Mouse (Mus musculus) stomach, embryonic 15.5 days (tissue): Measurements from ENCODE around the gene Dhx8. TPM values are rescaled to one million over a fixed set of nuclear protein-coding genes. Genes with fewer than 3 reads are reported as not detected.
A peak's percentile ranks its signal among the peaks of the same experiment; 100 is the strongest.

Experiments used
- ATAC-seq: fragments of 200-750 bp; cut with Nextera tagmentation; 2 replicates; pipeline ENCODE4 v1.8.0; 2017; ENCODE audit warnings: low read depth, moderate number of reproducible peaks, moderate TSS enrichment; ENCODE audit not compliant: insufficient read depth, low FRiP score
- H3K27ac ChIP-seq: fragments of 300-500 bp; sonication (generic); 2 replicates; pipeline ENCODE4 v1.5.1; 2015; ENCODE audit warnings: mild to moderate bottlenecking, inconsistent platforms
- H3K27me3 ChIP-seq: fragments of 300-500 bp; sonication (generic); replicated peaks from 2 replicates; pipeline ENCODE4 v1.6.1; 2015; ENCODE audit warnings: inconsistent platforms
- H3K36me3 ChIP-seq: fragments of 300-500 bp; sonication (generic); 2 replicates; pipeline ENCODE4 v1.6.1; 2015; ENCODE audit warnings: inconsistent platforms
- H3K4me1 ChIP-seq: fragments of 300-500 bp; sonication (generic); 2 replicates; pipeline ENCODE4 v1.6.1; 2015; ENCODE audit warnings: inconsistent platforms
- H3K4me2 ChIP-seq: fragments of 300-500 bp; sonication (generic); 2 replicates; pipeline ENCODE4 v1.6.1; 2015; ENCODE audit warnings: mild to moderate bottlenecking, inconsistent platforms
- H3K4me3 ChIP-seq: fragments of 300-500 bp; sonication (generic); replicated peaks from 2 replicates; pipeline ENCODE4 v1.5.1; 2015; ENCODE audit warnings: inconsistent platforms
- H3K9ac ChIP-seq: fragments of 300-500 bp; sonication (generic); 2 replicates; pipeline ENCODE4 v1.6.1; 2015; ENCODE audit warnings: inconsistent platforms
- H3K9me3 ChIP-seq: fragments of 300-500 bp; sonication (generic); 2 replicates; pipeline ENCODE4 v1.6.1; 2016; ENCODE audit warnings: inconsistent platforms
- WGBS: fragments of 180-500 bp; shearing (Covaris S2); methylation state at CpG from one replicate; pipeline ENCODE4 v1.1.7; 2015; 5-methylcytosine and 5-hydroxymethylcytosine counted together
- polyA plus RNA-seq: library from polyadenylated mRNA; unstranded; fragments of >200 nt; fragmentation: Nextera tagmentation; extraction: Ambion mirVana; gene quantifications from 2 replicates; pipeline ENCODE4 v1.2.1, GENCODE M21; 2015

Dhx8 gene
- polyA plus RNA-seq, 1 experiment from 2014 or later: 28.1 TPM

DNA sequence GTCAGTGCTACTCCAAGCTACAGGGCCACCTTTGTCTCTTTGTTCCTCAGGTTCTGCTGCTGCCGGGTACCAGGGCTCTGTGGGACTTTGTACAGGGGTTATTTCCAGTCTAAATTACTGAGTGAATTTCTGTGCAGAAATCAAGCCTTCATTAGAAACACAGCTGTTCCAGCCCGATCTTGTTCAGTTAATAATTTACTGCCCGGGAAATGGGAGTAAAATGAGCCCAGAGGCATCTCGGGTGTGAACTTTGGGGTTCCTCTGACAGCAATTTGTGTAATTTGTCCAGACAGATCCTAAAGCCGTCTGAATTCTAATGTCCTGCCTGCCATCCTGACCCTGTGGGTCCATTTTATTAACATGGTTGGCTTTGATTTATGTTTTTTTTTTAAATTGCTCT, 28.6 kb upstream of the Dhx8 start:
- H3K27me3 ChIP-seq: no peaks in the 10 kb centered on the region
- ATAC-seq: no peak
- H3K4me3 ChIP-seq: no peak overlapping the region
- no peak overlapping the region for H3K9ac ChIP-seq
- WGBS: 33% methylated on average over 5 of the region's 5 CpGs
- peaks cover 6% of the 10 kb centered on the region; the same call in 1 of the 2 replicates for H3K4me1 ChIP-seq
- no peak overlapping the region for H3K27ac ChIP-seq
- no peaks in the 10 kb centered on the region for H3K9me3 ChIP-seq
- H3K36me3 ChIP-seq: no peaks in the 10 kb centered on the region
- no peak overlapping the region for H3K4me2 ChIP-seq

GRCm38 (mm10) chr11:101706764-101707448, 25.8 kb upstream of the Dhx8 start:
- Histone ChIP-seq H3K27ac (no peak overlapping the region), H3K9me3 (no peaks in the 10 kb centered on the region), H3K27me3 (no peaks in the 10 kb centered on the region), H3K4me1 (no peaks in the 10 kb centered on the region), H3K4me3 (no peak overlapping the region), H3K9ac (no peak overlapping the region), H3K4me2 (no peak overlapping the region), H3K36me3 (no peaks in the 10 kb centered on the region)
- no peak for ATAC-seq
- 78% methylated on average over 10 of the region's 10 CpGs for WGBS

- no peaks in the 10 kb centered on the region for H3K9me3 ChIP-seq
- H3K9ac ChIP-seq: no peak overlapping the region
- 37% methylated on average over 5 of the region's 5 CpGs for WGBS
- no peak overlapping the region for H3K4me2 ChIP-seq
- H3K4me1 ChIP-seq: no peaks in the 10 kb centered on the region
- no peak overlapping the region for H3K27ac ChIP-seq
- no peaks in the 10 kb centered on the region for H3K27me3 ChIP-seq
- H3K4me3 ChIP-seq: no peak overlapping the region
- no peaks in the 10 kb centered on the region for H3K36me3 ChIP-seq
- no peak for ATAC-seq
These were observed 24.2 kb upstream of the Dhx8 start for GRCm38 (mm10) chr11:101708482-101708881.

DNA sequence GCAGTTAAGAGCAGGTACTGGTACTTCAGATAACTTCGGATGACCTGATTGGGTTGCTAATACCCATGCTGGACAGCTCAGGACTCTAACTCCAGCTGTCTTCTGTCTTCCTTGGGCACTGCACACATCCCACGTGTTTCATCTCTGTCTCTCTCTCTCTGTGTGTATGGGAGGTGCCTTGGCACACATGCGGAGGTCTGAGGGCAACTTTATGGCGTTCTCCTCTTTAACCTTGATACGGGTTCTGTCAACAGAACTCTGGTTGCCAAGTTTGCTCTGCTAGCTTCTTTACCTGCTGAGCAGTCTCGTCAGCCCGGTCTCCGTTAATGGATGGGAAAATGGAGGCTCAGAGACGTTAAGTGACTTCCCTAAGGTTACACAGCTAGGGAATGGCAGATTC, 19.9 kb upstream of the Dhx8 start:
- WGBS: 75% methylated on average over 9 of the region's 9 CpGs
- Histone ChIP-seq H3K9me3 (no peaks in the 10 kb centered on the region), H3K27ac (no peak overlapping the region), H3K27me3 (no peaks in the 10 kb centered on the region), H3K4me1 (no peaks in the 10 kb centered on the region), H3K9ac (no peak overlapping the region), H3K4me2 (no peak overlapping the region), H3K4me3 (no peak overlapping the region), H3K36me3 (no peaks in the 10 kb centered on the region)
- no peak for ATAC-seq

DNA sequence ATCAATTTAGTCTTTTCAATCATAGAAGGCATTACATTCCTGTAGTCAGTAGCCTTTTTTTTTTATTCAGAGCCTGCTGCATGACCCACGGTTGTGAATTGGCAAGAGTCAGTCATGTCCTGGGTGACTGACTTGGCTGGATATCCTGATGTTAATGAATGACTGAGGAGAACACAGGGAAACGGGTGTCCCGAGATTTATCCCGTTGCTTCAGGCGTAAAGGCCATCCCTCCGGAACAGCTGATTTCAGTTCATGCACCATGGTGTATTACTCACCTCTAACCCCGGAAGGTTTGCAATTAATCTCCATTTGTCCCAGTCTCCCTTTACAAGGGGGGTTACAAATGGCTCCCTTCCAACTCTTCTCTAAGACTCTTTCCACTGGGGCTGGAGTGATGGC, 18.7 kb upstream of the Dhx8 start:
- no peak for ATAC-seq
- Histone ChIP-seq H3K36me3 (no peaks in the 10 kb centered on the region), H3K4me2 (no peak overlapping the region), H3K9me3 (no peaks in the 10 kb centered on the region), H3K4me1 (no peaks in the 10 kb centered on the region), H3K4me3 (no peak overlapping the region), H3K9ac (no peak overlapping the region), H3K27ac (no peak overlapping the region), H3K27me3 (no peaks in the 10 kb centered on the region)
- 63% methylated on average over 7 of the region's 7 CpGs for WGBS

- Histone ChIP-seq H3K4me2 (no peak overlapping the region), H3K4me3 (no peak overlapping the region), H3K9ac (no peak overlapping the region), H3K27ac (no peak overlapping the region), H3K27me3 (no peaks in the 10 kb centered on the region), H3K4me1 (no peaks in the 10 kb centered on the region), H3K36me3 (no peaks in the 10 kb centered on the region), H3K9me3 (no peaks in the 10 kb centered on the region)
- 42% methylated on average over 4 of the region's 4 CpGs for WGBS
- no peak for ATAC-seq
These were observed 14.4 kb upstream of the Dhx8 start for GRCm38 (mm10) chr11:101718324-101718723.

DNA sequence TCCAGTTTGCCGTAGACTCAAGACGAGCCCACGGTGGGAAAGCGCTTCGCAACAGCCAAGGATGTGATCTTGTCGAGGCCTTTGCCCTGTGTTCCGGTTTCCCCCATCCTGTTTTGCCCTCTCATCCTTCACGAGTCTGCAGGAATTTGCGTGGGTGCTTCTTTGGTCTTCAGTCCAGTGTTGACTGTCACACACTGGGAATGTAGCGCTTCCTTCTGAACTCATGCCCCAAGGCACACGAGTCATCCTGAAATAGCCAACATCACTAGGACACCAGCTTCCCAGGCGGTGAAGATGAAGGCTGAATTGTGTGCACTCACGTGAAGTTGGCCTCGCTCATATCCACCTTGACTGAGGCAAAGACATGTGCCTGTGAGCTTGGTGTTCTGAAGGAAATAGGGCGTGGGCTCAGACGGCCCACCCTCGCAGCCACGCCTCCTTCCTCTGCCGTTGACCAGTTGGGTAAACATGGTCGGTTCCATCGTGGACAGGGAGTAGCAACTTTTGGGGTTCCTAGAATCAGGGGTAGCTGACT, 12.7 kb upstream of the Dhx8 start:
- Histone ChIP-seq H3K27me3 (no peaks in the 10 kb centered on the region), H3K27ac (no peak overlapping the region), H3K4me2 (no peak overlapping the region), H3K9ac (no peak overlapping the region), H3K36me3 (no peaks in the 10 kb centered on the region), H3K9me3 (no peaks in the 10 kb centered on the region), H3K4me1 (no peaks in the 10 kb centered on the region), H3K4me3 (no peak overlapping the region)
- 68% methylated on average over 21 of the region's 21 CpGs for WGBS
- no peak for ATAC-seq

- H3K9ac ChIP-seq: no peak overlapping the region
- no peaks in the 10 kb centered on the region for H3K27me3 ChIP-seq
- no peaks in the 10 kb centered on the region for H3K36me3 ChIP-seq
- 70% methylated on average over 8 of the region's 8 CpGs for WGBS
- no peak overlapping the region for H3K4me3 ChIP-seq
- H3K4me2 ChIP-seq: no peak overlapping the region
- ATAC-seq: no peak
- H3K4me1 ChIP-seq: no peaks in the 10 kb centered on the region
- no peak overlapping the region for H3K27ac ChIP-seq
- H3K9me3 ChIP-seq: no peaks in the 10 kb centered on the region
These were observed 7.7 kb upstream of the Dhx8 start for GRCm38 (mm10) chr11:101725043-101725442.

- 69% methylated on average over 2 of the region's 2 CpGs for WGBS
- H3K4me2 ChIP-seq: no peak overlapping the region
These were observed 6.0 kb upstream of the Dhx8 start for GRCm38 (mm10) chr11:101726765-101727164.

DNA sequence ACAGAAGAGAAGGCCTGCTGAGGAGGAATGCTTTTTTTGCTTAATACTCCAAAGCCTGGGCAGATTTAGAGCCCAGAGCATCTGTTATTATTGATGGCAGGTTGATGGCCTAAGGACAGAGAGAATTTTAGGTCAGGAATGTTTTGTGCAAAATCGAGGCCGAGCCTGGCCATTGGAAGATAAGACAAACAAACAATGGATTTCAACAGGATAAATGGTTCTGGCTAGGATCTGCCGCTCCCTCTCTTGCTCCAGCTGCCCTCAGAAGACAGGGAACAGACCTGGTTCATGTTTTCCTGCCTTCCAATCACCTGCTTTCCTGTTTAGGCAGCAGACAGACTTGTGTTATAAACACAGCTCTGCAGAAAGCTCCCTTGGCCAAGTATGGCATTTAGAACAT, 3.4 kb upstream of the Dhx8 start:
- Histone ChIP-seq H3K27ac (no peak overlapping the region), H3K4me2 (no peak overlapping the region), H3K4me1 (peaks cover 5% of the 10 kb centered on the region; the same call in 1 of the 2 replicates), H3K9me3 (no peaks in the 10 kb centered on the region), H3K4me3 (no peak overlapping the region), H3K36me3 (no peaks in the 10 kb centered on the region), H3K9ac (no peak overlapping the region), H3K27me3 (no peaks in the 10 kb centered on the region)
- ATAC-seq: no peak
- WGBS: 19% methylated on average over 3 of the region's 3 CpGs

More at GRCm38 (mm10) chr11:101726765-101727164, 6.0 kb upstream of the Dhx8 start:
- no peaks in the 10 kb centered on the region for H3K27me3 ChIP-seq
- no peak for ATAC-seq
- H3K27ac ChIP-seq: no peak overlapping the region
- H3K36me3 ChIP-seq: no peaks in the 10 kb centered on the region
- no peak overlapping the region for H3K4me3 ChIP-seq
- H3K4me1 ChIP-seq: no peaks in the 10 kb centered on the region
- no peaks in the 10 kb centered on the region for H3K9me3 ChIP-seq
- no peak overlapping the region for H3K9ac ChIP-seq

DNA sequence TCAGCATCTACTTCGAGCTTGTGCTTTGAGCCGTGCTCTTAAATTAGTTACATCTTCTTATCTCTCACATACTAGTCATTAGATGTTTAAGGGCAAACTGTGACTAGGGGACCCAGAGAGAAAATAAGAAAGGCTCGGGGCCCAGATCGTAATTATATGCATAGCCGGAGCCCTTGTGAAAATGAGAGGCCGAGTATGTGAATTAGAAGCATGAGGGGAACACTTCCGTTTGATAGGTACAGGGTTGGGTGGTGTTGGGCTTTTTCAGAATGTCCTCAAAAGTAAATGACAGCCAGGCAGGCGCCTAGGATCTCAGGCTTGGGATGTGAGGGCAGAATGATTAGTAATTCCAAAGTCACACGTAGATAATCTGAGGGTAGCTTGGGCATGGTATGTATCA, 877 bp downstream of the Dhx8 start:
- no peak overlapping the region for H3K27ac ChIP-seq
- peak overlapping the region; percentile 80 for H3K9ac ChIP-seq
- no peaks in the 10 kb centered on the region for H3K27me3 ChIP-seq
- peak overlapping the region; percentile 74 for H3K4me2 ChIP-seq
- ATAC-seq: no peak
- H3K9me3 ChIP-seq: no peaks in the 10 kb centered on the region
- H3K36me3 ChIP-seq: peaks cover 9% of the 10 kb centered on the region; the same call in 1 of the 2 replicates
- peak overlapping the region; percentile 83 for H3K4me3 ChIP-seq
- peaks cover 5% of the 10 kb centered on the region; the same call in 1 of the 2 replicates for H3K4me1 ChIP-seq
- 26% methylated on average over 9 of the region's 9 CpGs for WGBS

DNA sequence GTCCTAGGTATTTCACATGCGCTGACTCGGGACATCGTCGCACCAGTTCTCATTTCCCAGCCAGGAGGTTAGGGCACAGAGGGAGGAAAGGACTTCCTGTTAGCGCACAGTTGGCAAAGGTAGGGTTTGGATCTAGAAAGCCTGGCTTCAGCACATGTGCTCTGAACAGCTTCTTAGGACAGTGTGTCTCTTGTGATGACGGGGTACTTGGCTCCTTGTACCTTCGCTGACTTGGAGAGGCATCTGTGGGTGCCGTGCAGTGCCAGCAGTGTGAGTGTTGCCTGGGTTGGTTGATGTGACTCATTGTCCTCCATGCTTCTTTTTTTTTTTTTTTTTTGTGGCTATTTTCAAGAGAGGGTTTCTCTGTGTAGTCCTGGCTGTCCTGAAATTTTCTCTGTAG, 23.9 kb downstream of the Dhx8 start:
- WGBS: 92% methylated on average over 8 of the region's 8 CpGs
- Histone ChIP-seq H3K4me2 (no peak overlapping the region), H3K9me3 (no peaks in the 10 kb centered on the region), H3K9ac (no peak overlapping the region), H3K27me3 (no peaks in the 10 kb centered on the region), H3K4me3 (no peak overlapping the region), H3K4me1 (no peaks in the 10 kb centered on the region), H3K36me3 (peaks cover 64% of the 10 kb centered on the region), H3K27ac (peak overlapping the region; percentile 54; the same call in 1 of the 2 replicates)
- ATAC-seq: no peak
